Comparison of ENCODE assay signal across 20 mouse cellular contexts in genomic region chr11:43943781-43944180, GRCm38 (mm10). TPM values are rescaled to one million over a fixed set of nuclear protein-coding genes. Genes with fewer than 3 reads are reported as not detected.
DNase-seq lines count a peak whose midpoint lies in the region; ATAC-seq and TF ChIP-seq lines count a peak whose summit lies in the region.
"Had no signal": no experiment of that assay in that cellular context is flagged by ENCODE, and none has a peak within 500 bp of the region (broad histone marks: within the 10 kb centered on the region; RNA-seq: fewer than 3 reads in every experiment).

No protein-coding gene starts in this region.

- no peak for TF ChIP-seq POLR2A in heart, adult 2 months (IDR thresholded peaks at IDR 0.05; ENCODE audit: insufficient read depth, low read depth, low read length)

- H3K9ac ChIP-seq in heart, adult 2 months (ENCODE audit: low read depth, low read length), result no peak overlapping the region

- no peaks in the 10 kb centered on the region for H3K4me1 ChIP-seq in heart, adult 2 months (ENCODE audit: control insufficient read depth, insufficient read depth, low read length)

- H3K27ac ChIP-seq in heart, adult 2 months, result no peak overlapping the region

- no peak for TF ChIP-seq EP300 in heart, adult 2 months (IDR thresholded peaks at IDR 0.05; ENCODE audit: insufficient read depth, low read depth, low read length)

- intact Hi-C loops in heart, adult 2 months (cut with DNase I), result no loop called here

- no peaks in the 10 kb centered on the region for H3K36me3 ChIP-seq in heart, adult 2 months (ENCODE audit: control insufficient read depth, insufficient read depth, low read length)
- H3K36me3 ChIP-seq: G1E had no signal

- no peaks in the 10 kb centered on the region for H3K27me3 ChIP-seq in heart, adult 2 months (ENCODE audit: control insufficient read depth, insufficient read depth, low read length)
- H3K27me3 ChIP-seq: CH12.LX, Patski had no signal

- no peak for DNase-seq in frontal cortex, postnatal 25 days (ENCODE audit: low spot score in 2 of 2)
- DNase-seq in heart, adult 11 months, result peak; percentile 66
- DNase-seq in heart, adult 2 months, result no peak
- DNase-seq: adrenal gland, adult 2 months; adrenal gland, adult 8-10 months; adrenal gland, postnatal 10 days; adrenal gland, postnatal 14 days; adrenal gland, postnatal 25 days; adrenal gland, postnatal 36 days; B cell, adult 2 months; cerebellum, adult 11 months; cerebellum, adult 11-12 months; cerebellum, adult 18-20 months had no signal

- WGBS in heart, adult 2 months, result 74% methylated on average over 2 of the region's 2 CpGs

- H3K79me2 ChIP-seq in heart, adult 2 months (replicated peaks; ENCODE audit: control insufficient read depth, insufficient read depth, low read length), result no peaks in the 10 kb centered on the region

- H3K4me3 ChIP-seq in heart, adult 2 months, result no peak overlapping the region

- ATAC-seq in frontal cortex, adult (ENCODE audit: low TSS enrichment), result peak; percentile 52; the same call in 1 of the 2 replicates
- ATAC-seq: activated CD4-positive, CD25-positive, alpha-beta regulatory T cell, adult 4 months; CD4-positive, CD25-positive, alpha-beta regulatory T cell, adult 4 months; Patski had no signal

- TF ChIP-seq CTCF in heart, adult 2 months (IDR thresholded peaks at IDR 0.05), result no peak

RNA-seq across cellular contexts. Expression of gene Adra1b, which starts 42.8 kb away (rescaled TPM):
- 10 to 100 TPM; 39.3 to 50.5 TPM for total RNA-seq in heart, adult 2 months (2021)
- polyA plus RNA-seq in heart, adult 2 months (2012; rRNA removed), result 58.3 and 77.7 TPM in 2 replicates
- total RNA-seq: CH12.LX, MEL had no signal
- polyA plus RNA-seq: activated CD4-positive, CD25-positive, alpha-beta regulatory T cell, adult 4 months; CD4-positive, CD25-positive, alpha-beta regulatory T cell, adult 4 months; G1E had no signal
